Mouse (Mus musculus): ENCODE results near the gene Olfr510. TPM values are rescaled to one million over a fixed set of nuclear protein-coding genes. Genes with fewer than 3 reads are reported as not detected.
"Not testable (repeated sequence)": the region's sequence is repeated elsewhere in the genome, so short reads cannot be mapped to it uniquely, and the experiment has no call there.

Gene Olfr510
- total RNA-seq (2021) = not detected in 2 replicates
- long read RNA-seq = 0 reads

DNA sequence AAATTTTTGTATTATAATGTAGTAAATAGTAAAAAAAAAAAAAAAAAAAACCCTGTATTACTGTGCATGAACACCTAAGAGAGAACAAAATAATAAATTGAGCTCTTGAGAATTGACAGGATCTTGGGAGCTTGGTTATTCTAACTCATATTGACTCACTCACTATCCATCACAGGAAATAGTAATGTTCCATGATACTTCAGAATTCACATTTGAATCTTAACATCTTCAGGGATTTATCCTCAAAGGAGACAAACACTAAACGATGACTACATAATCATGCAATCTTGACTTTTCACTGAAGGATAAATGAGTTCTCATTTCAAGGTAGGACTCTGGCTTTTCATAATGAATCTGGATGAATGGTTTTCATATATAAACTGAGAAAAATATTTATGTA lies at the start of gene Olfr510:
Gene Olfr510, plus strand, starts transcription at position 301 of the 400 bp plus-strand sequence.
- DNase-seq = no peak

DNA sequence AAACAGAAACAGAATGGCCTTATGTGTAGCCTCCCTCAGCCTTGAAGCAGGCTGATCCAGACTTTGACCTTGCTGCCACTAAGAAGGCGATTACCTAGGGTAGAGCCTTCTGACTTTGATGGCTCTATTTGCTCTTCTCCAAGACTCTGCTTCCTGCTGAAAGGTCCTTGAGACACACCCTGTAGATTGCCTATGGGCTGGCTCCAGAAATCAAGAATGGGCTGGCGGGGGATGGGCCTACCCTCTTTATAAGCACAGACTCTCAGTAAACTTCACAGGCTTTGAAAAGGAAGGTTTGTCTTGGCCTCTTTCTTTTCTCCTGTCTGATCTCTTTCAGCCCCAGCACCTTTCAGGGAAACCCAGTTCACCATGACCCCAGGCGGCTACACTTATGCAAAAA lies 49.4 kb upstream of the Olfr510 start:
- not testable (repeated sequence) for DNase-seq

DNA sequence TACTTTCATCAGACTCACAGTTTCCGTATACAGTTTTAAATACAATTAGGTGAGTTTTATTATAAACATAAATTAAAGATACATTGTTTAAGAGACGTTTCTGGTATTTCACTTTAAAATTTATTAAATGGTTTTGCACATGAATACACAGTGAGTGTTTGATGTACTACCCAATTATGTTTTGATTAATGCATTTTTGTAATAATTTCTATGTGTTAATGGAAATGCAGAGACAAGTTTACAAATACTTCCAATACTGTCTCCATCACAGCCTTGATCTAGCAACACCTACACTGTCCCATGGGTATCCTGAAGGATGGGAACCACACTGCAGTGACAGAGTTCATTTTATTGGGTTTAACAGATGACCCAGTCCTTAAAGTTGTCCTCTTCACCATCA lies 44.7 kb upstream of the Olfr510 start, which contains the start of gene Olfr507:
Gene Olfr507, plus strand, starts transcription at position 301 of the 400 bp plus-strand sequence.
- no peak for DNase-seq

DNA sequence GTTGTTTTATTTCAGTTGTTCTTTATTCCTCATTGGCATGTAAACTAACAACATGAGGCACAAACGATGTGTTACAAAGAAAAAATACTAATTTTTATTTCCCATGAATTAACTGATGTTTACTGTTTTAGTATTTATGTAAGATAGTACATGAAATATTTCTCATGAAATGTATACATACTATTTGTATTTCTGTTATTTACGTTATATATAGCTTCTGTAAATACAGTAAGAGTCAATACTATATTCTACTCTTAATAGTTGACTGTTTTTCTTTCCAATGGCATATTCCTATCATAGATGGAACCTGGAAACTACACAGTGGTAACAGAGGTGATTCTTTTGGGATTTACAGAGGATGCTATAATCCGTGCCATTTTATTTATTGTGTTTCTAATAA lies 36.5 kb upstream of the Olfr510 start, which contains the start of gene Olfr508:
Gene Olfr508, plus strand, starts transcription at position 301 of the 400 bp plus-strand sequence.
- no peak for DNase-seq

DNA sequence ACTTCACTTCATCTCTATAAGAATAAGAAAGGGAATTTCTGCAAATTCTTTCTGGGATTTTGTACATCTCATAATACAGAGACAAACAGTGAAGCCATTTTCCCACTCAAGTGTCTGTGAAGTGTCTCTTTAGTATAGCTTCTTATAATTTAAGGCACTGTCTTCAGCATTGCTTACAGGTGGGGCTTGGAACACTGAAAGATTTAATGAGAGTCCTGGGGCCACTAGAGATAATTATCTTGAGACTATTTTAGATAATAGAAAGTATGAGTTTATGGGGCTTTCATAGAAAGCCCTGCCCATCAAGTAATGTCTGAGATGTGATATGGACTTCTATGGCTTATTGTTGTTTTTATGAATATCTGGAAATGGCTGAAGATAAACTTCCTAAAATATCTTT lies 14.4 kb upstream of the Olfr510 start, which contains the start of gene Olfr509:
Gene Olfr509, minus strand, starts transcription at position 101 of the 400 bp plus-strand sequence.
- DNase-seq = no peak

DNA sequence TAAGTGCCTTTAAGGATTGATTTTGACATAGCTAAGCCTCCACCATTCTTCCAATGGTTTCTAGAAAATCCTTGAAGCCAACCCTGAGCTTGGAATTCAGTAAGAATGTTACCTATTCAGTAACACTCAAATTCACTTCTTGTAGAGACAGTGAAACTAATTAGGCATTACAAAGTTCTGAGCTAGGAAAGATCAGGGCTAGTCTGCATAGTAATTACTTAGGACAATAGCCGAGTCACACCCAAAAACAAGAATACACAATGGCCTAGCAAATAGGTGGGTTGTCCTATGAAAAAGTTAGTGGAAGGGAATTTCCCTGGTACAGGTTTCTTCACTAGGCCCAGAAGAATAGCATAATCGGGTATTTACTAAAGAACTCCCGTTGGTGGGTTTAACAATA lies 3.8 kb upstream of the Olfr510 start:
- DNase-seq = no peak

DNA sequence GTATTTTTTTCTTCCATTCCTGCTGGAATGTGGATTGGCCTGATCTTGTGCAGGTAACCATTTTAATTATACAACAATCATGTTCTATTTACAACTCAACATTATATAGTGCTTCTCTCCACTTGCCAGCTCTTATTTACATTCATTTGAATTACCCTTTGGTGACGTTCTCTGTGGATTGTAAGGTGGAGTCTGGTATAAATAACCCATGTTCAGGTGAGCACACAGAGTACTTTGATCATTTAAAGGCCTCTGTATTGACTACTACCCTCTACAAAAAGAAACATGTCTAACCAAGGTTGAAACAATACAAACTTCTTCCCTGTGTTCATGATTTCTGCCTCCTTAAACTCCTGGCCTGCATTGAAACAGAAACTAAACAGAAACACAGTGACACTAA lies 4.8 kb downstream of the Olfr510 start:
- no peak for DNase-seq

DNA sequence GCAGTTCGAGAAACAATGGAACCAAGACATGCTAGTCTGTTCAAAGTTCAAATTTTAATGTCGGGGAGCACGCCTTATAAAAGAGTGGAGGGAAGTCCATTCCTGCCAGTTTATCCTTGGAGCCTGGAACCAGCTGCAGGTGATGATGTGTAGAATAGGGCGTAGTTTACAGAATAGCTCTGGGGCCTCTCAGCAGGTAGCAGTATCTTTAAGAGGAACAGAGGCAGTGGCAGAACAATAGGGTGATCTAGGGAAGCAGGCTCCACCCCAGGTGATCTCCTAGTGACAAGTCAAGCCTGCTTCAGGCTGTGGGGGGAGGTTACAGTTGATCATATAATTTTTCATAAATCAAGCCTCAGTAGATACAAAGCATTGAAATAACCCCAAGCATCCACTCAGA lies 12.7 kb downstream of the Olfr510 start:
- no peak for DNase-seq

DNA sequence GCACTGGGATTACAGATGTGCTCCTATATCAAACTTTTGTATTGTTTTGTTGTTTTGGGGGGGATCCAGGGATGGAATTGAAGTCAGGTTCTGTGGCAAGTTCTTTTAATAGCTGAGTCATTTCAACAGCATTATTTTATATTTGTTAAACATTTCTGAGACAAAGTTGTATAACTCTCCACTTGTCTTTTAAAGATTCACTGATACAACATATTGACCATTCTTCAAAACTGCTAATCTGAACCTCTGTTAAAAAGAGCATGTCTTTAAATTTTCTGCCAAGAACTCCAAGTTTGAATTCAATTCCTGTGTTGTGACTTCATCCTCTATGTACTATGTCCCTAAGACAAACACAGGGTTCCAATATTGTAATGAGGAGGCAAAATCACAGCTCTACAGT lies 46.8 kb downstream of the Olfr510 start, which contains the start of gene Olfr512:
Gene Olfr512, plus strand, starts transcription at position 301 of the 400 bp plus-strand sequence.
- DNase-seq = no peak

Other genes starting within 250 kb of the Olfr510 start
- gene Olfr497, start 246.0 kb upstream of the Olfr510 start, total RNA-seq (2021) = not detected in 2 replicates
- gene Olfr498, start 201.1 kb upstream of the Olfr510 start, total RNA-seq (2021) = not detected in 2 replicates
- gene Olfr502, start 141.4 kb upstream of the Olfr510 start, total RNA-seq (2021) = not detected in 2 replicates
- gene Olfr503, start 121.9 kb upstream of the Olfr510 start, total RNA-seq (2021) = not detected in 2 replicates
- gene Olfr504, start 100.6 kb upstream of the Olfr510 start, total RNA-seq (2021) = not detected in 2 replicates
- not detected in 2 replicates for gene Olfr506, start 55.6 kb upstream of the Olfr510 start, total RNA-seq (2021)
- not detected in 2 replicates for gene Olfr507, start 44.6 kb upstream of the Olfr510 start, total RNA-seq (2021)
- not detected in 2 replicates for gene Olfr508, start 36.4 kb upstream of the Olfr510 start, total RNA-seq (2021)
- gene Olfr509, start 14.5 kb upstream of the Olfr510 start, total RNA-seq (2021) = not detected in 2 replicates
- not detected in 2 replicates for gene Olfr512, start 46.9 kb downstream of the Olfr510 start, total RNA-seq (2021)
- not detected in 2 replicates for gene Olfr513, start 84.6 kb downstream of the Olfr510 start, total RNA-seq (2021)
- not detected in 2 replicates for gene Olfr514, start 159.6 kb downstream of the Olfr510 start, total RNA-seq (2021)
- gene Olfr516, start 184.1 kb downstream of the Olfr510 start, total RNA-seq (2021) = not detected in 2 replicates
- gene Olfr517, start 206.0 kb downstream of the Olfr510 start, total RNA-seq (2021) = not detected in 2 replicates
- gene Olfr518, start 218.6 kb downstream of the Olfr510 start, total RNA-seq (2021) = not detected in 2 replicates
- gene Olfr519, start 228.0 kb downstream of the Olfr510 start, total RNA-seq (2021) = not detected in 2 replicates